Mouse (Mus musculus): ENCODE measurements around the gene Camsap2. TPM values are rescaled to one million over a fixed set of nuclear protein-coding genes. Genes with fewer than 3 reads are reported as not detected.

The Camsap2 gene
- 1 to 10 TPM in 1 of 2 experiments, under 1 TPM in 1; 0.42 to 4.9 TPM for polyA plus RNA-seq (2012; fragmentation: generic; extraction: Trizol)

DNA sequence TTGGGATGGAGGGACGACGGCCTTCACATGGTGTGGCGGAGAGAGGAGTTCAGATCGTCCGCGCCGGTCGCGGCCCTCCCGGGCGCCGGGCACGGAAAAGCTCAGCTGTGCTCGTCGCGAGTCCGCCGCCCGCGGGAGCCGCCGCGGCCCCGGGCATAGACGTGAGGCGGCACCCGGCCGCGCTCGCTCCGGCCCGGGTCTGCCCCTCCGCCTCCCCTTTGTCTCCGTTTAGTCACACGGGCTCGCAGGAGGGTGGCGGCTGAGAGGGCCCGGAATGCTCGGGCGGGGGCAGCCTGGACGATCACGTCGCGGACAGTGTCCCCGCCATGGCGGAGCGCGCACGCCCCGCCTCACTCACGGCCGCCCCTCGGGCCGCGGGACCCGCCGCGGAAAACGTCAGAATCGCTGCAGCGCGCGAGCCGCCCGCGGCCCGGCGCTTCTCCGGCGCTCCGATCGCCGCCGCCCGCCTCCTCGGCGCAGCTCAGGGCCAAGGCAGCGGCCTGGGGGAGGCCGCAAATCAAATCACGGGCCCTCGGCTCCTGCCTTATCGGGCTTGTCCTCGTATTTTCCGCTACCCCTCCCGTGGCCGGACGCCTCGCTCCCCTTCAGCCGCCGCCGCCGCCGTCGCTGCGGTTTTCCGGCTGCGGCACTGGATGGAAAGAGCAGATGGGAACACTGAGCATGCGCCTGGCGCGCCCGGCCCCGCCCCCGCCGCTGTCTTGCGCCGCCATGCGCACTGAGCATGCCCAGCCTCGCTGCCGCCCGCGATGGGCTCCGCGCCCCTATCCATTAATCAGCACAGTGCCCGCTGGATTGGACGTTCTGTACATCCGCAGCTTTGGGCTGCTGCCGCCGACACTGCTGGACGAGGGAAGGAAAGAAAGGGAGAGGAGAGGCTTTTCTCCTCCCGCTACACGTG, at the start of gene Camsap2:
Camsap2 (minus strand) TSS at position 651 of the 919 bp plus-strand sequence.

DNA sequence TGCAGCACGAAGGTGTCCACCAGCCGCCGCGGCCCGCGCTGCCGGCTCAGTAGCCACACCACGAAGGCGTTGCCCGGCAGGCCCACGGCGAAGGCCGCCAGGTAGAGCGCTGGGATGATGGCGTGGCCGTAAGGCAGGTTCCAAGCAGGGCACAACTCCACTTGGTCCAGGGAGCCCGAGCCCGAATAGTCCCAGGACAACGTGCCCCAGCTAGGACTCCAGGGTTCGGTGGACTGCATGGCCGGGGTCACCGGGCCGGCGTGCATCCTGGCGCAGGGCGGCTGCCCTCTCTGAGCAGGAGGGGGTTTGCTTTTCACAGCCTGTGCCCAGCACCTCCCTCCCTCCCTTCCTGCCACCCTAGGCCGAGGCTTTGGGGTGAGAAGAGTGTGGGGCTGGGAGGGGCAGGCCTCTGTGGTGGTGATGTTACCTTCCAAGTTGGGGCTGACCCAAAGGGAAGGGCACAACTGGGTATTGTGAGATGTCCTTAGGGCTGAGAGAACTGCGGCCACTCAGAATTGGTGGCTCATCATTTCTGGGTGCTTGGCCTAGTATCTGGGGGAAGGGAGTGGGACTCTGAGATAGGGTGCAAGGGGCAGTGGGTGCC, 85.2 kb downstream of the Camsap2 start, which contains the start of gene Gpr25:
Gpr25 (minus strand) TSS at position 239 of the 604 bp plus-strand sequence.

DNA sequence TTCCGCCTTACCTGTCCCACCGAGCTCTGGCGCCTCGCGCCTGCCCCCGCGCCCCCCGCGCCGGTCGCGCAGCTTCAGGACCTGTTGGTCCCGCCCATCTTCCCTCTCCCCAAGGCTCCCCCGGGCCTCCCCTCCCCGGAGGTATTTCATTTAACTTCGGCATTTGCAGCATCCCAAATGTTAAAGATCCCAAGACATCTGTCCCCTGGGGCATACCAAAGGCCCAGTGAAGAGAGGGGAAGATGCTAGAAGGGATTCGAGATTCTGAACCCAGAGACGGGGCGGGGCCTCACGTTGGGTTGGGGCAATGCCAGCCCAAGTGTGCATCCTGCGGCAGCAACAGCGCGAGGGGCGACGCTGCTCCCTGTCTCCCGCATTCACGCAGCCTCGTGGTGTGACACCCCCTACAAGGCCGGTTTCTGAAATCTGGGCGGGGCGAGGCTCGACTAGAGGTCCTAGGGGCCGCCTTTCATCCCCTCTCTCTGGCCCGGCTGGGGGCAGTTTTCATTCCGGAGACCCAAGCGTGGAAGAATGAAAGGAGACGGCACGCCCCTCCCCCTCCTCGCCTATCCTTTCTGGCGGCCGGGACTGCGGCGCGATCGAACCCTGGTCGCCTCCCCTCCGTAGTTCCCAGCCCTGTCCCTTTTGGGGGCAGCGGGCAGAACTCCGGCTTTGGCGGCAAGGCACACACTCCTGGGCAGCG, 111.9 kb downstream of the Camsap2 start, which contains the start of gene Inava:
Inava (minus strand) TSS at position 373 of the 703 bp plus-strand sequence.

Other genes with a start within 250 kb of the Camsap2 start
- not detected for gene Kif21b, start 214.7 kb downstream of the Camsap2 start, polyA plus RNA-seq (2012; fragmentation: generic; extraction: Trizol)
- not detected for gene Mroh3, start 133.3 kb downstream of the Camsap2 start, polyA plus RNA-seq (2012; fragmentation: generic; extraction: Trizol)
- gene Inava, start 111.8 kb downstream of the Camsap2 start, polyA plus RNA-seq (2012; fragmentation: generic; extraction: Trizol): under 1 TPM; 0.07 to 0.15 TPM
- not detected for gene Gpr25, start 85.2 kb downstream of the Camsap2 start, polyA plus RNA-seq (2012; fragmentation: generic; extraction: Trizol)
- gene Ddx59, start 69.2 kb upstream of the Camsap2 start, polyA plus RNA-seq (2012; fragmentation: generic; extraction: Trizol): 1 to 10 TPM; 1.4 to 7.3 TPM
- 1 to 10 TPM in 1 of 2 experiments, under 1 TPM in 1; 0.21 to 3.4 TPM for gene Kif14, start 120.2 kb upstream of the Camsap2 start, polyA plus RNA-seq (2012; fragmentation: generic; extraction: Trizol)